Mouse (Mus musculus): ENCODE measurements around the gene Mien1. TPM values are rescaled to one million over a fixed set of nuclear protein-coding genes. Genes with fewer than 3 reads are reported as not detected.
A peak's percentile ranks its signal among the peaks of the same experiment; 100 is the strongest.

Gene Mien1
- total and polyA plus RNA-seq, 2 experiments from 2014 or later = 73.1 to 272 TPM

GRCm38 (mm10) chr11:98412797-98413301, 25.9 kb downstream of the Mien1 start:
- TF ChIP-seq CTCF (IDR thresholded peaks at IDR 0.05; ENCODE audit: low read depth) = no peak
- ATAC-seq (peak; percentile 40), DNase-seq (peak; percentile 37)
- peak overlapping the region; percentile 50; the same call in 1 of the 2 replicates for H3K27ac ChIP-seq (ENCODE audit: low read depth, low read length)
- H3K4me2 ChIP-seq (ENCODE audit: low read depth) = peak overlapping the region; percentile 98
- H3K9ac ChIP-seq = peak overlapping the region; percentile 51
- H3K4me1 ChIP-seq (ENCODE audit: insufficient read depth) = no peaks in the 10 kb centered on the region
- H3K9me3 ChIP-seq (ENCODE audit: low read length) = no peaks in the 10 kb centered on the region
- under 1% methylated on average over 39 of the region's 40 CpGs for WGBS
- no peaks in the 10 kb centered on the region for H3K36me3 ChIP-seq (ENCODE audit: insufficient read depth)
- peaks cover 23% of the 10 kb centered on the region for H3K27me3 ChIP-seq (ENCODE audit: insufficient read depth, low read length)
- H3K4me3 ChIP-seq (ENCODE audit: low read depth, low read length) = peak overlapping the region; percentile 48

GRCm38 (mm10) chr11:98412273-98412796, 26.5 kb downstream of the Mien1 start, which contains the start of gene Erbb2:
Erbb2 (plus strand) TSS chr11:98412470.
- peak within 1 kb of the TSS; percentile 48 for H3K4me3 ChIP-seq (ENCODE audit: low read depth, low read length)
- peak within 1 kb of the TSS; percentile 50; the same call in 1 of the 2 replicates for H3K27ac ChIP-seq (ENCODE audit: low read depth, low read length)
- H3K9ac ChIP-seq = peak within 1 kb of the TSS; percentile 51
- H3K27me3 ChIP-seq (ENCODE audit: insufficient read depth, low read length) = peaks cover 23% of the 10 kb centered on the region
- H3K9me3 ChIP-seq (ENCODE audit: low read length) = no peaks in the 10 kb centered on the region
- under 1% methylated on average over 33 of the region's 49 CpGs for WGBS
- no peak for TF ChIP-seq CTCF (IDR thresholded peaks at IDR 0.05; ENCODE audit: low read depth)
- H3K4me1 ChIP-seq (ENCODE audit: insufficient read depth) = no peaks in the 10 kb centered on the region
- ATAC-seq (peak; percentile 77), DNase-seq (peak; percentile 63)
- no peaks in the 10 kb centered on the region for H3K36me3 ChIP-seq (ENCODE audit: insufficient read depth)
- H3K4me2 ChIP-seq (ENCODE audit: low read depth) = peak within 1 kb of the TSS; percentile 98

GRCm38 (mm10) chr11:98409341-98409822, 29.4 kb downstream of the Mien1 start:
- peaks cover 23% of the 10 kb centered on the region for H3K27me3 ChIP-seq (ENCODE audit: insufficient read depth, low read length)
- no peak overlapping the region for H3K27ac ChIP-seq (ENCODE audit: low read depth, low read length)
- TF ChIP-seq CTCF (IDR thresholded peaks at IDR 0.05; ENCODE audit: low read depth) = no peak
- no peak overlapping the region for H3K4me2 ChIP-seq (ENCODE audit: low read depth)
- H3K9me3 ChIP-seq (ENCODE audit: low read length) = no peaks in the 10 kb centered on the region
- DNase-seq (no peak), ATAC-seq (0 out of 2 replicates have a peak, but pooled peaks have one; percentile 30)
- no peak overlapping the region for H3K4me3 ChIP-seq (ENCODE audit: low read depth, low read length)
- no peak overlapping the region for H3K9ac ChIP-seq
- WGBS = 2% methylated on average over 10 of the region's 10 CpGs
- H3K4me1 ChIP-seq (ENCODE audit: insufficient read depth) = no peaks in the 10 kb centered on the region
- no peaks in the 10 kb centered on the region for H3K36me3 ChIP-seq (ENCODE audit: insufficient read depth)

- Histone ChIP-seq H3K9ac (no peak overlapping the region), H3K27ac (ENCODE audit: low read depth, low read length) (no peak overlapping the region), H3K4me2 (ENCODE audit: low read depth) (no peak overlapping the region), H3K36me3 (ENCODE audit: insufficient read depth) (no peaks in the 10 kb centered on the region), H3K9me3 (ENCODE audit: low read length) (no peaks in the 10 kb centered on the region), H3K27me3 (ENCODE audit: insufficient read depth, low read length) (peaks cover 23% of the 10 kb centered on the region), H3K4me1 (ENCODE audit: insufficient read depth) (no peaks in the 10 kb centered on the region), H3K4me3 (ENCODE audit: low read depth, low read length) (no peak overlapping the region)
- WGBS = 54% methylated on average over 8 of the region's 8 CpGs
- DNase-seq (no peak), ATAC-seq (no peak)
- no peak for TF ChIP-seq CTCF (IDR thresholded peaks at IDR 0.05; ENCODE audit: low read depth)
These were observed 29.9 kb downstream of the Mien1 start for GRCm38 (mm10) chr11:98408872-98409271.

GRCm38 (mm10) chr11:98406621-98407020, 32.2 kb downstream of the Mien1 start:
- ATAC-seq (no peak), DNase-seq (no peak)
- Histone ChIP-seq H3K4me2 (ENCODE audit: low read depth) (no peak overlapping the region), H3K27ac (ENCODE audit: low read depth, low read length) (no peak overlapping the region), H3K36me3 (ENCODE audit: insufficient read depth) (no peaks in the 10 kb centered on the region), H3K27me3 (ENCODE audit: insufficient read depth, low read length) (peaks cover 13% of the 10 kb centered on the region), H3K9ac (no peak overlapping the region), H3K9me3 (ENCODE audit: low read length) (no peaks in the 10 kb centered on the region), H3K4me3 (ENCODE audit: low read depth, low read length) (no peak overlapping the region), H3K4me1 (ENCODE audit: insufficient read depth) (no peaks in the 10 kb centered on the region)
- no peak for TF ChIP-seq CTCF (IDR thresholded peaks at IDR 0.05; ENCODE audit: low read depth)
- WGBS = 72% methylated on average over 6 of the region's 6 CpGs

- Histone ChIP-seq H3K36me3 (ENCODE audit: insufficient read depth) (no peaks in the 10 kb centered on the region), H3K27ac (ENCODE audit: low read depth, low read length) (peak overlapping the region; percentile 94), H3K4me1 (ENCODE audit: insufficient read depth) (peaks cover 11% of the 10 kb centered on the region), H3K27me3 (ENCODE audit: insufficient read depth, low read length) (no peaks in the 10 kb centered on the region), H3K9me3 (ENCODE audit: low read length) (no peaks in the 10 kb centered on the region), H3K4me3 (ENCODE audit: low read depth, low read length) (peak overlapping the region; percentile 61), H3K9ac (peak overlapping the region; percentile 78), H3K4me2 (ENCODE audit: low read depth) (peak overlapping the region; percentile 72)
- DNase-seq = no peak
- TF ChIP-seq CTCF (IDR thresholded peaks at IDR 0.05; ENCODE audit: low read depth) = no peak
- ATAC-seq = no peak
- whole genome bisulfite sequencing = 59% methylated on average over 3 of the region's 3 CpGs
These were observed 38.0 kb downstream of the Mien1 start for GRCm38 (mm10) chr11:98400816-98401215.

- Histone ChIP-seq H3K4me3 (ENCODE audit: low read depth, low read length) (peak within 1 kb of the TSS; percentile 61), H3K9ac (peak within 1 kb of the TSS; percentile 78), H3K4me1 (ENCODE audit: insufficient read depth) (peaks cover 11% of the 10 kb centered on the region), H3K27ac (ENCODE audit: low read depth, low read length) (peak within 1 kb of the TSS; percentile 94), H3K27me3 (ENCODE audit: insufficient read depth, low read length) (no peaks in the 10 kb centered on the region), H3K4me2 (ENCODE audit: low read depth) (peak within 1 kb of the TSS; percentile 72), H3K9me3 (ENCODE audit: low read length) (no peaks in the 10 kb centered on the region), H3K36me3 (ENCODE audit: insufficient read depth) (no peaks in the 10 kb centered on the region)
- no peak for TF ChIP-seq CTCF (IDR thresholded peaks at IDR 0.05; ENCODE audit: low read depth)
- DNase-seq (peak; percentile 95), ATAC-seq (peak; percentile 96)
- 2% methylated on average over 40 of the region's 40 CpGs for WGBS
These were observed 38.5 kb downstream of the Mien1 start, which contains the start of gene Pgap3 for GRCm38 (mm10) chr11:98400161-98400726. Pgap3 (minus strand) TSS chr11:98400490.
